Mouse (Mus musculus): ENCODE results near the gene Olfr412. TPM values are rescaled to one million over a fixed set of nuclear protein-coding genes. Genes with fewer than 3 reads are reported as not detected.

The Olfr412 gene
- polyA plus RNA-seq (2014; fragmentation: Illumina TruSeq; extraction: RNeasy Lipid Tissue Mini Kit (QIAGEN cat#74804); ENCODE audit: low read depth, low replicate concordance), result not detected

DNA sequence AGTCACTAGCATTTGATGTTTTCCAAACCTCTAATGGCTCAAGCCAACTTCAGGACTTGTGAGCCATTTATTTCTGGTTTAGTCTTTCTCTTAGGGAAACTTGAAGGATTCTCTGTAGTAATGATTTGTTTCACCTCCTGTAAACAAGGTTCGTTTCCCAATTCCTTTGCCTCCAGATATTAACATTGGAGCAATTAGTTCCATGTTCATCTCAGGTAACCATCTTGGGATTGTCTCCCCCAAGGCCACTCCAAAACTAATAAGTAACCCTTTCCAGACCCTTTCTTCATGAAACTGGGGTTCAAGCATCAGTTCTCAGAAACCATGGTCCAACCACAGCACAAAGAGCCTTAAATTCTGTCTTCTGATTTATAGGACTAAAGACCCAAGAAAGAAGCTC is at the start of gene Olfr412:
Gene Olfr412 (plus strand): TSS at position 301 of the 400 bp plus-strand sequence.

DNA sequence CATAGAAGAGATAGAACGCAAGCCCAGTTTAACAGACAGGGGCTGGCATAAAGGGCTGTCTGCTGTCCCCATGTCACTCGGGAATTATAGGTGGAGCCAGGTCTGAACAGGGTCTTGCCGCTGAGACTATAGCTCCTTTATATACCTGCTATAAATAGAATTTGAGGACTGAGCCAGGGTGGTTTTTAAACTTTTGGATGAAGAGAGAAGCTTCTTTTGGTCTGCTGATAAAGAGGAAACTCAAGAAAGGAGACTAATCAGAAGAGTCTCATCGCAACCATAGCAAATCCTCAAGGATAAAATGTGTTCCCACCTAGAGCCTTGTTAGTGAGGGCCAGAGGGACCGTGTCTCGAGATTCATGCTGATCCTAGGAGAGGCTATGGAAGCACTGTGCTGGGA is 23.9 kb upstream of the Olfr412 start, which contains the start of gene Olfr410:
Gene Olfr410 (minus strand): TSS at position 101 of the 400 bp plus-strand sequence.

DNA sequence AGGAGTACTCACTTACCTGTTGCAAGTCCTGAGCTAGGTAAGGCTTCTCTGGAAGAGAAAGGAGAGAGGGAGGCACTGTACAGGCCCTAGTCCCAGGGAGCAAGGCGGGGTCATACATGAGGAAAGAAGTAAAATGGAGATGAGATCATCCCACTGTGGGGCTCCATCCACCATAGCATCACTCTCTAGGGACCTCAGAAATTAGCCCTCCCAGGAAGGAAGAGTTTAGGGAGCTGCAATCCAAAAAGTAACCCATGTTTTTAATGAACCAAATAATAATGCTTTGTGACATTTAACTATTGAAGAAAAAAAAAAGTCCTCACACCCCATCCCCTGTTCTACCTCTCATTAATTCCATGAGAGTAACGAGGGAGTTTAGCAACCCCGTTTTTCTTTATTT is 9.3 kb upstream of the Olfr412 start, which contains the start of gene Olfr411:
Gene Olfr411 (minus strand): TSS at position 101 of the 400 bp plus-strand sequence.

Other genes starting within 250 kb of the Olfr412 start
- not detected for gene Olfr401, start 248.4 kb upstream of the Olfr412 start, polyA plus RNA-seq (2014; fragmentation: Illumina TruSeq; extraction: RNeasy Lipid Tissue Mini Kit (QIAGEN cat#74804); ENCODE audit: low read depth, low replicate concordance)
- not detected for gene Olfr402, start 208.5 kb upstream of the Olfr412 start, polyA plus RNA-seq (2014; fragmentation: Illumina TruSeq; extraction: RNeasy Lipid Tissue Mini Kit (QIAGEN cat#74804); ENCODE audit: low read depth, low replicate concordance)
- gene Olfr403, start 175.8 kb upstream of the Olfr412 start, polyA plus RNA-seq (2014; fragmentation: Illumina TruSeq; extraction: RNeasy Lipid Tissue Mini Kit (QIAGEN cat#74804); ENCODE audit: low read depth, low replicate concordance), result not detected
- gene Olfr43, start 150.7 kb upstream of the Olfr412 start, polyA plus RNA-seq (2014; fragmentation: Illumina TruSeq; extraction: RNeasy Lipid Tissue Mini Kit (QIAGEN cat#74804); ENCODE audit: low read depth, low replicate concordance), result not detected
- not detected for gene Olfr406, start 102.3 kb upstream of the Olfr412 start, polyA plus RNA-seq (2014; fragmentation: Illumina TruSeq; extraction: RNeasy Lipid Tissue Mini Kit (QIAGEN cat#74804); ENCODE audit: low read depth, low replicate concordance)
- gene Olfr59, start 78.3 kb upstream of the Olfr412 start, polyA plus RNA-seq (2014; fragmentation: Illumina TruSeq; extraction: RNeasy Lipid Tissue Mini Kit (QIAGEN cat#74804); ENCODE audit: low read depth, low replicate concordance), result not detected
- gene Olfr410, start 24.0 kb upstream of the Olfr412 start, polyA plus RNA-seq (2014; fragmentation: Illumina TruSeq; extraction: RNeasy Lipid Tissue Mini Kit (QIAGEN cat#74804); ENCODE audit: low read depth, low replicate concordance), result not detected
- 0.69 TPM for gene Olfr411, start 9.4 kb upstream of the Olfr412 start, polyA plus RNA-seq (2014; fragmentation: Illumina TruSeq; extraction: RNeasy Lipid Tissue Mini Kit (QIAGEN cat#74804); ENCODE audit: low read depth, low replicate concordance)
- 19.1 TPM for gene Rap1gap2, start 248.8 kb downstream of the Olfr412 start, polyA plus RNA-seq (2014; fragmentation: Illumina TruSeq; extraction: RNeasy Lipid Tissue Mini Kit (QIAGEN cat#74804); ENCODE audit: low read depth, low replicate concordance)

Measured in sigmoid colon, adult 10 weeks (tissue).